Mouse (Mus musculus): Measurements from ENCODE around the gene Nptn.

DNA sequence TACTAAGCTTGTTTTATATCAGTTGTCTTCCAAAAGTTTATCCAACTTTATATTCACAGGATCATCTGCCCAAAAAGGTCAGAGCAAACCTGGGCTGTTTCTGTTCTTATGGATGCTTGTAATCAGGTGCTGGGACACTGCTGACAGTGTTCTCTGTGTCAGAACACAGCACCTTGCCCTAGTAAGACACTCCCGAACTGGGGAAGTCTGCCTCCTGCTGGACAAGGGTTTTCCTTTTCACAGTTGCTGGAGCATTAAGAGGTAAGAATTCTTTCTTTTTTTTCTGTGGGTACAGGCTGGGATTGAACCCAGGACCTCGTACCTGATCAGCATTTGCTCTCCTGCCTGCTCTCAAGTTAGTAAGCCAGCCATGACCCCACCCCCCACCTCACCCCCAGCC lies 74.4 kb downstream of the Nptn start:
- no peak for TF ChIP-seq POLR2A (IDR thresholded peaks at IDR 0.05; ENCODE audit: borderline replicate concordance, extremely low read depth, low read depth, low read length)
- peak; percentile 39 for TF ChIP-seq CTCF (IDR thresholded peaks at IDR 0.05; ENCODE audit: insufficient read depth, low read length)
